Mouse (Mus musculus): ENCODE results near the gene Ces2e. TPM values are rescaled to one million over a fixed set of nuclear protein-coding genes. Genes with fewer than 3 reads are reported as not detected.

Gene Ces2e
- polyA plus RNA-seq, 1 experiment from 2014 or later = 0.70 TPM

DNA sequence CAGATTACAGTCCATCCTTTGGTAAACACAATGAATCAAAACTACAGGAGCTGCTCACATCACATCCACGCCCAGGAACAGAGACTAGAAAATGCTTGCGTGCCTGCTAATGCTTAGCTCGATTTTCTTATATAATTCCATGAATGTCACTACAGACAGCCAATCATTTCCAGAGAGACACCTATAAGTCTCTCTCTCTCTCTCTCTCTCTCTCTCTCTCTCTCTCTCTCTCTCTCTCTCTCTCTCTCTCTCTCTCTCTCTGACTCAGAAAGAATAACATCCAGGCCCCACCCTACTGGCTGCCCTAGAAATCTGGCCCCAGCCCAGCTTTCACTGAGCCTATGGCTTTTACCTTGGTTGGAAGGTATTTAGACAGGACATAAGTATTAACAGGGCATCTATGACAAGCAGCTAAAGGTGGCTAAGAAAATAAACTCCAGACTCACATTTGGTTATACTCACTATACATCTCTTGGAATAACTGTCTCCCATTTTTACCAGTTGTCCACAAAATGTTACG, 37.4 kb downstream of the Ces2e start:
- 82% methylated on average over 4 of the region's 4 CpGs for WGBS
- Histone ChIP-seq H3K4me2 (no peak overlapping the region), H3K36me3 (no peaks in the 10 kb centered on the region)

DNA sequence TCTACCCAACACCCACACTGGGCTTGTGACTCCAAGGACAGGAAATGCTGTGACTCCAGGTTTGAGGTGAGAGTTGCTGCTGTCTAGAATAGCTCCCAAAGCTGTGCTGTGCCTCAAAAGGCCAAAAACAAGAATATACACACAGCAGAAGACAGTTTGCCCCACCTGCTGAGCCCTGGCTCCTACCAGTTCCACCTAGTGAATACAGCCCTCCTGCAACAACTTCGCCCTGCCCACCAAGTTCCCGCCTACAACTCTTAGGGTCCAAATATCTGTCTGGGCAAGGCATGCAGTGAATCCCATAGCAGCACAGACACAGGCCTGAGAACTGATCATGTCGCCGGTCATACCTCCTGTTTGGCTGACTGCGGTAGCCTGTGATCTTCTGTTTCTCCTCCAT, 58.1 kb downstream of the Ces2e start:
- Histone ChIP-seq H3K4me3 (no peak overlapping the region), H3K27me3 (no peaks in the 10 kb centered on the region), H3K9me3 (no peaks in the 10 kb centered on the region), H3K36me3 (no peaks in the 10 kb centered on the region), H3K9ac (no peak overlapping the region), H3K4me1 (no peaks in the 10 kb centered on the region), H3K27ac (no peak overlapping the region), H3K4me2 (no peak overlapping the region)
- ATAC-seq (ENCODE audit: insufficient number of reproducible peaks, low FRiP score, low TSS enrichment, low read depth) = no peak
- 87% methylated on average over 5 of the region's 5 CpGs for WGBS

More for the DNA sequence above, 37.4 kb downstream of the Ces2e start:
- no peaks in the 10 kb centered on the region for H3K9me3 ChIP-seq
- H3K4me3 ChIP-seq = no peak overlapping the region
- no peaks in the 10 kb centered on the region for H3K4me1 ChIP-seq
- no peaks in the 10 kb centered on the region for H3K27me3 ChIP-seq
- no peak overlapping the region for H3K9ac ChIP-seq
- no peak overlapping the region for H3K27ac ChIP-seq
- ATAC-seq (ENCODE audit: insufficient number of reproducible peaks, low FRiP score, low TSS enrichment, low read depth) = no peak

Other genes with a start within 250 kb of the Ces2e start
- not detected in 2 replicates for gene Ces2a, start 192.3 kb upstream of the Ces2e start, polyA plus RNA-seq (2015; fragmentation: Nextera tagmentation; extraction: Ambion mirVana)
- 0.19 and 0.31 TPM in 2 replicates for gene Ces2b, start 94.7 kb upstream of the Ces2e start, polyA plus RNA-seq (2015; fragmentation: Nextera tagmentation; extraction: Ambion mirVana)
- not detected in 2 replicates for gene Ces2c, start 79.2 kb upstream of the Ces2e start, polyA plus RNA-seq (2015; fragmentation: Nextera tagmentation; extraction: Ambion mirVana)
- 0.52 and 1.0 TPM in 2 replicates for gene Ces2f, start 21.1 kb downstream of the Ces2e start, polyA plus RNA-seq (2015; fragmentation: Nextera tagmentation; extraction: Ambion mirVana)
- gene Ces2g, start 35.5 kb downstream of the Ces2e start, polyA plus RNA-seq (2015; fragmentation: Nextera tagmentation; extraction: Ambion mirVana) = 14.3 and 19.7 TPM in 2 replicates
- gene Ces2h, start 74.6 kb downstream of the Ces2e start, polyA plus RNA-seq (2015; fragmentation: Nextera tagmentation; extraction: Ambion mirVana) = not detected in 2 replicates
- not detected in 2 replicates for gene Ces3a, start 122.3 kb downstream of the Ces2e start, polyA plus RNA-seq (2015; fragmentation: Nextera tagmentation; extraction: Ambion mirVana)
- not detected in 2 replicates for gene Ces3b, start 157.5 kb downstream of the Ces2e start, polyA plus RNA-seq (2015; fragmentation: Nextera tagmentation; extraction: Ambion mirVana)
- not detected in 2 replicates for gene Ces4a, start 205.5 kb downstream of the Ces2e start, polyA plus RNA-seq (2015; fragmentation: Nextera tagmentation; extraction: Ambion mirVana)
- 77.3 and 89.0 TPM in 2 replicates for gene Cbfb, start 244.4 kb downstream of the Ces2e start, polyA plus RNA-seq (2015; fragmentation: Nextera tagmentation; extraction: Ambion mirVana)